Mouse (Mus musculus): ENCODE measurements around the gene Zfp935. TPM values are rescaled to one million over a fixed set of nuclear protein-coding genes. Genes with fewer than 3 reads are reported as not detected.
"Not testable (repeated sequence)": the region's sequence is repeated elsewhere in the genome, so short reads cannot be mapped to it uniquely, and the experiment has no call there.

Zfp935 gene
- total RNA-seq (2022), result under 1 TPM in 1 of 4 experiments, not detected in 3; 0.61 TPM

DNA sequence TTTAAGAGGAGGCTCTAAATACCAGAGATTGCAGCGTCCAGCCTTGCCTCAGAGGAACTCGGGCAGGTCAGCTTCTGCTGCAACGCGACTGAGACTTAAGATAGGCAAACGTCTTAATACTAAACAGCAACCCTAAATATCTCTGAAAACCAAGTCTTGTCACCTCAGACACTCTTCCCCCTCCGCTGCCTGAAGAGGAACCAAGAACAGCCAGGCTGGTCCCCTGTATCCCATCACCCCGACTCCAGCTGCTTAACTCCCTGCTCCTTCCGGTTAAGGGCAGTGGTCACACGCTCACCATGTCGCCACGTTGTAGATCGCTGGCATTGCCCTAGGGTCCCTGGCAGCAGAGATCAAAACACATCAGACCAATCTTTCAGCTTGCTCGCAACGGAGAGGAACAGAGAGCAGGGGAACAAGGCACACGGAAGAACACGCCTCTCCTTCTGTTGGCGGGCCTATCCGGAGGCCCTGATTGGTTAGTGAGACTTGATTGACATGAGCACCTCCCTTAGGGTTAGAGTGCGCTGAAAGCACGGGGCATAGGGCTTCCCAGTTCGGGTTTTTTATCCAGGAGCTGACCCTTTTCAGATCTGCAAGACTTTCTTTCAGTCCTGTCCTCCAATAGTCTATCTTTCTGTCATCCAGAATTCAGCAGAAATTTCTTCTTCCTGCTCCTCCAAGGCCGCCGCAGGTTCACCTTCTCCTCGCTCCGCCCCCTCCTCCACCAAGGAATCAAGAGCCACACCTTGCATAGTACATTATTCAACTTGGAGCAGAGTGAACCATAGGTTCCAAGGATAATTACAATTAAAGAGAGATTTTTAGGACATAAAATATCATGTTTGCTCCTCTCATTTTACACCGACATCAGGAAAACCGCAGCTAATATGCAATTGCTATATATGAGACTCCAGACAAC lies at the start of gene Zfp935:
Gene Zfp935 (minus strand): TSS at position 323 of the 922 bp plus-strand sequence.
- DNase-seq (ENCODE audit: low spot score in 2 of 2), result peak; percentile 50 to 63

DNA sequence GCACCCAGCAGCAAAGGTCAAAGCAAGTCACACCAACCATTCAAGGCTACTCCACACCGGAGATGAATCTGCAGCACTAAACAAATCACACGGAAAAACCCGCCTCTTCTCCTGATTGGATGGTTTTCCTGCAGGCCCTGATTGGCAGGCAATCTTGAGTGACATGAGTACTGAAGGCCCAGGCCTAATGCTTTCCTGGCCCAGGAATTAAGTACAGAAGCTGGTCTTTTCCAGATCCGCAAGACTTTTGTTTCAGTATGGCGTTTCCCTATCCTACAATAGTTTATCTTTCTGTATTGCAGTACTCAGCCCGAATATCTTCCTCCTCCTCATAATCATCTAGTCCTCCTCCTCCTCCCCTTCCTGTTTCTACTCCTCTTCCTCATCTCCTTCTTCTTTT lies 12.8 kb upstream of the Zfp935 start, which contains the start of gene Zfp934:
Gene Zfp934 (minus strand): TSS at position 101 of the 400 bp plus-strand sequence.
- DNase-seq (ENCODE audit: low spot score in 2 of 2), result not testable (repeated sequence)

- DNase-seq (ENCODE audit: low spot score in 2 of 2), result not testable (repeated sequence)
Observed at GRCm38 (mm10) chr13:62561696-62562095, 3.4 kb upstream of the Zfp935 start.

GRCm38 (mm10) chr13:62530129-62530528 lies 28.2 kb downstream of the Zfp935 start:
- not testable (repeated sequence) for DNase-seq (ENCODE audit: low spot score in 2 of 2)

GRCm38 (mm10) chr13:62510641-62511420 lies 47.5 kb downstream of the Zfp935 start:
- DNase-seq (ENCODE audit: low spot score in 2 of 2), result not testable (repeated sequence)

DNA sequence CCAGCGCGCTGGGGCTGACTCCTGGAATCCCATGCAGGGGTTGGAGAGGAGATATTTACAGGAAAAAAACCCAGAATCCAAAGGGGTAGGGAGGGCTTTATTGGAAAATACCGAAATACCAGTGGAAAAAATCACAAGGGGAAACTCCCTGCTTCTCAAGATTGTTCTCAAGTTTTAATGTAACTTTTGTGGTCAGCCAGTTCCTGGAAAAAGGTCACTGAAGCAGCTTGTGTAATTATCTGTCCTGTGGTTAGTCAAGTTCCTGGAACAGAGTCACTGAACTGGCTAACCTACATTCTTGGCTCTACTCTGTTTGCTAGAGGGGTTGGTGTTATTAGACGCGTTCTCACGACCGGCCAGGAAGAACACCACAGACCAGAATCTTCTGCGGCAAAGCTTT lies 85.7 kb downstream of the Zfp935 start:
- not testable (repeated sequence) for DNase-seq (ENCODE audit: low spot score in 2 of 2)

GRCm38 (mm10) chr13:62469947-62470346 lies 88.4 kb downstream of the Zfp935 start:
- not testable (repeated sequence) for DNase-seq (ENCODE audit: low spot score in 2 of 2)

DNA sequence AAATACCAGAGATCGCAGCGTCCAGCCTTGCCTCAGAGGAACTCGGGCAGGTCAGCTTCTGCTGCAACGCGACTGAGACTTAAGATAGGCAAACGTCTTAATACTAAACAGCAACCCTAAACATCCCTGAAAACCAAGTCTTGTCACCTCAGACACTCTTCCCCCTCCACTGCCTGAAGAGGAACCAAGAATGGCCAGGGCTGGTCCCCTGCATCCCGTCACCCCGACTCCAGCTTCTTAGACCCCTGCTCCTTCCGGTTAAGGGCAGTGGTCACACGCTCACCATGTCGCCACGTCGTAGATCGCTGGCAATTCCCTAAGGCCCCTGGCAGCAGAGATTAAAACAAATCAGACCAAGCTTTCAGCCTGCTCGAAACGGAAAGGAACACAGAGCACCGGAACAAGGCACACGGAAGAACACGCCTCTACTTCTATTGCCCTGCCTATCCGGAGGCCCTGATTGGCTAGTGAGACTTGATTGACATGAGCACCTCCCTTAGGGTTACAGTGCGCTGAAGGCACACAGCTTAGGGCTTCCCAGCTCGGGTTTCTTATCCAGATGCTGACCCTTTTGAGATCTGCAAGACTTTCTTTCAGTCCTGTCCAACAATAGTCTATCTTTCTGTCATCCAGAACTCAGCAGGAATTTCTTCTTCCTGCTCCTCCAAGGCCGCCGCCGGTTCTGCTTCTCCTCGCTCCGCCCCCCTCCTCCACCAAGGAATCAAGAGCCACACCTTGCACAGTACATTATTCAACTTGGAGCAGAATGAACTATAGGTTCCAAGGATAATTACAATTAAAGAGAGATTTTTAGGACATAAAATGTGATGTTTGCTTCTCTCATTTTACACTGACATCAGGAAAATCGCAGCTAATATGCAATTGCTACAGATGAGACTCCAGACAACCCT lies 91.6 kb downstream of the Zfp935 start, which contains the start of gene Gm49359:
Gene Gm49359 (minus strand): TSS at position 409 of the 911 bp plus-strand sequence.
- DNase-seq (ENCODE audit: low spot score in 2 of 2), result peak; percentile 90

Small RNAs within 50 kb of the gene (microRNA-seq; reads per million reads assigned to microRNA genes)
- 0 to 0.76 reads per million in 2 experiments for gene Gm22256

Other genes starting within 250 kb of the Zfp935 start
- gene Gm3604, start 175.3 kb downstream of the Zfp935 start, total RNA-seq (2022), result 1 to 10 TPM in 2 of 4 experiments, under 1 TPM in 2; 0.83 to 1.7 (median 1.0) TPM
- gene Gm49359, start 91.7 kb downstream of the Zfp935 start, total RNA-seq (2022), result 10 to 100 TPM; 11.2 to 15.7 (median 15.4) TPM
- 1 to 10 TPM; 6.3 to 9.6 (median 8.2) TPM for gene Zfp934, start 12.7 kb upstream of the Zfp935 start, total RNA-seq (2022)
- gene 6720489N17Rik, start 65.7 kb upstream of the Zfp935 start, total RNA-seq (2022), result 1 to 10 TPM; 4.5 to 5.8 (median 5.1) TPM
- 10 to 100 TPM; 11.6 to 18.1 (median 15.5) TPM for gene Platr25, start 202.2 kb upstream of the Zfp935 start, total RNA-seq (2022)
- gene Gm5141, start 227.3 kb upstream of the Zfp935 start, total RNA-seq (2022), result 1 to 10 TPM; 6.5 to 9.4 (median 8.1) TPM

Data from layer of hippocampus, adult 8-10 months (tissue).